Mouse (Mus musculus) myocyte (in vitro differentiated cells): Measurements from ENCODE around the gene Cox6b2.

ENCODE experiments used
- CEBPB ChIP-seq: IDR thresholded peaks from 2 replicates; pipeline ENCODE4 v1.6.1; 2011; ENCODE audit warnings: mild to moderate bottlenecking, moderate library complexity; ENCODE audit not compliant: poor library complexity, insufficient read depth, severe bottlenecking
- E2F4 ChIP-seq: IDR thresholded peaks from one replicate; pipeline ENCODE4 v1.6.1; 2011; ENCODE audit warnings: mild to moderate bottlenecking, control low read depth, moderate library complexity; ENCODE audit not compliant: insufficient read depth
- MAX ChIP-seq: IDR thresholded peaks from one replicate; pipeline ENCODE4 v1.6.1; 2011; ENCODE audit warnings: low read depth, mild to moderate bottlenecking, control low read depth
- POLR2A ChIP-seq: IDR thresholded peaks from one replicate; pipeline ENCODE4 v1.6.1; 2011; ENCODE audit warnings: low read depth, mild to moderate bottlenecking, control low read depth, moderate library complexity; ENCODE audit not compliant: insufficient read length
- POLR2AphosphoS2 ChIP-seq: IDR thresholded peaks from one replicate; pipeline ENCODE4 v1.6.1; 2011; ENCODE audit warnings: low read depth, control low read depth; ENCODE audit not compliant: insufficient read length
- SRF ChIP-seq: IDR thresholded peaks from one replicate; pipeline ENCODE4 v1.6.1; 2011; ENCODE audit warnings: low read depth; ENCODE audit not compliant: control insufficient read depth, insufficient read length
- TCF12 ChIP-seq: IDR thresholded peaks from one replicate; pipeline ENCODE4 v1.6.1; 2011; ENCODE audit warnings: mild to moderate bottlenecking, control low read depth; ENCODE audit not compliant: poor library complexity, insufficient read depth, severe bottlenecking
- USF1 ChIP-seq: IDR thresholded peaks from one replicate; pipeline ENCODE4 v1.6.1; 2011; ENCODE audit warnings: low read depth, mild to moderate bottlenecking, control low read depth, moderate library complexity

DNA sequence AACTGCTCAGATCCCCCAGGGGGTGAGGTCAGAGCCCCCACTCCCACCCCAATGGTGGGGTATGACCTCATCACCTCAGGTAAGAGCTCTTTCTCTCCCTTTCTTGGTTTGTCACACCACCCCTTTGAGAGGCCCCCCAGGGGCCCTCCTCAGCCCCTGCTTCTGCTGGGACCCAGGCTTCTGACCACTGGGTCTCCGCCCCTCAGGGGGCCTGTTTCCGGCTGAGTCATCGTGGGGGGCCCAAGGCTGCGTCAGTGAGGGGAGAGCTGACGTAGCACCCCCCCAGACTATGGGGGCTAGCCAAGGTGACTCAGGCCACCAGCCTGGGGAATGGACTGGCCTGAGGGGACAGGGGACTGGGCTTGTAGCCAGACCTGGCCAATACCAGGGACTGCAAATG is 27.0 kb upstream of the Cox6b2 start:
- TF ChIP-seq POLR2A (no peak), CEBPB (no peak), E2F4 (no peak), TCF12 (no peak), SRF (no peak), USF1 (no peak), POLR2AphosphoS2 (no peak), MAX (no peak)
